Mouse (Mus musculus) MEL (cell line): ENCODE results near the gene Kptn. TPM values are rescaled to one million over a fixed set of nuclear protein-coding genes. Genes with fewer than 3 reads are reported as not detected.

Source experiments
- DNase-seq: peaks from one replicate; pipeline ENCODE4 v3.0.0; 2011; ENCODE audit warnings: low read depth, low spot score
- H3K27ac ChIP-seq: 2 replicates; pipeline ENCODE4 v1.5.1; 2012; ENCODE audit warnings: low read depth, mild to moderate bottlenecking, control low read depth, low read length, moderate library complexity; ENCODE audit not compliant: control insufficient read depth
- H3K27me3 ChIP-seq, 2 experiments: fragments of 150-350 bp in 1 of 2; sonication (generic) in 1 of 2; 2 replicates each; pipeline ENCODE4 v1.6.1; 2012; ENCODE audit warnings: low read length in 2 of 2, mild to moderate bottlenecking in 2 of 2, improper control_type of control experiment in 1 of 2, moderate library complexity in 1 of 2; ENCODE audit not compliant: insufficient read depth in 2 of 2, control insufficient read depth in 1 of 2
- H3K36me3 ChIP-seq, 2 experiments: 2 replicates each; pipeline ENCODE4 v1.6.1; 2012 to 2014; ENCODE audit warnings: low read length in 2 of 2, improper control_type of control experiment in 1 of 2, inconsistent platforms in 1 of 2, mild to moderate bottlenecking in 1 of 2; ENCODE audit not compliant: insufficient read depth in 2 of 2, control insufficient read depth in 1 of 2
- H3K4me1 ChIP-seq, 2 experiments: fragments of 150-350 bp in 1 of 2; sonication (generic) in 1 of 2; 2 replicates each; pipeline ENCODE4 v1.6.1; 2012; ENCODE audit warnings: low read length in 2 of 2, improper control_type of control experiment in 1 of 2, mild to moderate bottlenecking in 1 of 2; ENCODE audit not compliant: insufficient read depth in 2 of 2, control insufficient read depth in 1 of 2
- H3K4me3 ChIP-seq, 2 experiments: fragments of 150-350 bp in 1 of 2; sonication (generic) in 1 of 2; 2 replicates each; pipeline ENCODE4 v1.5.1; 2012; ENCODE audit warnings: low read depth in 2 of 2, low read length in 2 of 2, mild to moderate bottlenecking in 2 of 2, moderate library complexity in 2 of 2, control low read depth in 1 of 2, improper control_type of control experiment in 1 of 2; ENCODE audit not compliant: control insufficient read depth in 1 of 2, insufficient read depth in 1 of 2
- H3K79me2 ChIP-seq: 2 replicates; pipeline ENCODE4 v1.6.1; 2012; ENCODE audit warnings: mild to moderate bottlenecking, low read length, moderate library complexity; ENCODE audit not compliant: control insufficient read depth, poor library complexity, insufficient read depth
- H3K9ac ChIP-seq: 2 replicates; pipeline ENCODE4 v1.6.1; 2012; ENCODE audit warnings: low read depth, mild to moderate bottlenecking, control low read depth, low read length, moderate library complexity; ENCODE audit not compliant: control insufficient read depth, poor library complexity, severe bottlenecking
- H3K9me3 ChIP-seq: fragments of 150-350 bp; sonication (generic); replicated peaks from 2 replicates; pipeline ENCODE4 v1.6.1; 2012; ENCODE audit warnings: mild to moderate bottlenecking, low read length, improper control_type of control experiment, moderate library complexity; ENCODE audit not compliant: insufficient read depth
- BHLHE40 ChIP-seq: IDR thresholded peaks from 2 replicates; pipeline ENCODE4 v1.6.1; 2012; ENCODE audit warnings: low read depth, mild to moderate bottlenecking, inconsistent platforms, low read length, improper control_type of control experiment, borderline replicate concordance
- CHD1 ChIP-seq: IDR thresholded peaks from 2 replicates; pipeline ENCODE4 v1.6.1; 2012; ENCODE audit warnings: low read depth, mild to moderate bottlenecking, inconsistent platforms, low read length, improper control_type of control experiment
- CHD2 ChIP-seq: IDR thresholded peaks from 2 replicates; pipeline ENCODE4 v1.6.1; 2011; ENCODE audit warnings: low read length, improper control_type of control experiment
- CTCF ChIP-seq, 3 experiments: IDR thresholded peaks in 2 of 3; conservative IDR thresholded peaks in 1 of 3; 2 replicates each; pipeline ENCODE4 v1.5.1; 2011 to 2012; ENCODE audit warnings: low read length in 3 of 3, low read depth in 2 of 3, mild to moderate bottlenecking in 2 of 3, improper control_type of control experiment in 1 of 3, inconsistent platforms in 1 of 3, mixed read lengths in 1 of 3, moderate library complexity in 1 of 3; ENCODE audit not compliant: control insufficient read depth in 1 of 3, insufficient read depth in 1 of 3, poor library complexity in 1 of 3, severe bottlenecking in 1 of 3
- ETS1 ChIP-seq: IDR thresholded peaks from 2 replicates; pipeline ENCODE4 v1.6.1; 2012; ENCODE audit warnings: low read depth, mild to moderate bottlenecking, inconsistent platforms, low read length, improper control_type of control experiment, moderate library complexity
- GATA1 ChIP-seq: IDR thresholded peaks from 2 replicates; pipeline ENCODE4 v1.6.1; 2011; ENCODE audit warnings: low read depth, low read length, improper control_type of control experiment
- HCFC1 ChIP-seq: IDR thresholded peaks from 2 replicates; pipeline ENCODE4 v1.6.1; 2012; ENCODE audit warnings: low read depth, mild to moderate bottlenecking, inconsistent platforms, low read length, improper control_type of control experiment, moderate library complexity
- JUND ChIP-seq: IDR thresholded peaks from 2 replicates; pipeline ENCODE4 v1.6.1; 2011; ENCODE audit warnings: low read depth, mild to moderate bottlenecking, improper control_type of control experiment, low read length
- KAT2A ChIP-seq: conservative IDR thresholded peaks from 2 replicates; pipeline ENCODE4 v1.6.1; 2012; ENCODE audit warnings: low read depth, low read length, improper control_type of control experiment, inconsistent platforms
- MAZ ChIP-seq: IDR thresholded peaks from 2 replicates; pipeline ENCODE4 v1.6.1; 2012; ENCODE audit warnings: low read depth, mild to moderate bottlenecking, inconsistent platforms, low read length, improper control_type of control experiment
- MXI1 ChIP-seq: IDR thresholded peaks from 2 replicates; pipeline ENCODE4 v1.6.1; 2011; ENCODE audit warnings: mild to moderate bottlenecking, low read depth, low read length, improper control_type of control experiment
- MYB ChIP-seq: IDR thresholded peaks from 2 replicates; pipeline ENCODE4 v1.6.1; 2011; ENCODE audit warnings: mild to moderate bottlenecking, low read depth, low read length, improper control_type of control experiment
- MYC ChIP-seq: IDR thresholded peaks from 2 replicates; pipeline ENCODE4 v1.6.1; 2011; ENCODE audit warnings: low read depth, mild to moderate bottlenecking, low read length, improper control_type of control experiment, moderate library complexity
- RAD21 ChIP-seq: IDR thresholded peaks from 2 replicates; pipeline ENCODE4 v1.6.1; 2011; ENCODE audit warnings: mild to moderate bottlenecking, low read depth, low read length, improper control_type of control experiment
- SMC3 ChIP-seq: IDR thresholded peaks from 2 replicates; pipeline ENCODE4 v1.6.1; 2011; ENCODE audit warnings: low read depth, low read length, improper control_type of control experiment
- TBP ChIP-seq: IDR thresholded peaks from 2 replicates; pipeline ENCODE4 v1.8.0; 2011; ENCODE audit warnings: low read depth, low read length, improper control_type of control experiment
- UBTF ChIP-seq: IDR thresholded peaks from 2 replicates; pipeline ENCODE4 v1.6.1; 2012; ENCODE audit warnings: low read depth, mild to moderate bottlenecking, inconsistent platforms, low read length, improper control_type of control experiment, moderate library complexity, borderline replicate concordance; ENCODE audit not compliant: insufficient read depth
- USF1 ChIP-seq: IDR thresholded peaks from 2 replicates; pipeline ENCODE4 v1.6.1; 2014; ENCODE audit warnings: low read depth, mild to moderate bottlenecking, inconsistent platforms, low read length, improper control_type of control experiment, moderate library complexity
- ZKSCAN1 ChIP-seq: IDR thresholded peaks from 2 replicates; pipeline ENCODE4 v1.6.1; 2012; ENCODE audit warnings: low read depth, mild to moderate bottlenecking, inconsistent platforms, low read length, improper control_type of control experiment, moderate library complexity
- polyA plus RNA-seq, 2 experiments: library from polyadenylated mRNA; stranded (reverse) in 1 of 2; unstranded in 1 of 2; fragments of >175 nt in 1 of 2; fragments of >200 nt in 1 of 2; gene quantifications; 2 replicates each; pipeline versions ENCODE4 v1.2.1 to v1.2.4; 2012; ENCODE audit warnings: low replicate concordance in 2 of 2, low read depth in 1 of 2; ENCODE audit not compliant: insufficient read length in 2 of 2, insufficient read depth in 1 of 2, missing spikeins in 1 of 2
- total RNA-seq: library from RNA; depleted of rRNA; stranded (reverse); fragments of 300-350 nt; gene quantifications from 2 replicates; pipeline ENCODE4 v1.2.3, GENCODE M21; 2012

The Kptn gene
- total and polyA plus RNA-seq, 3 experiments = 17.8 to 19.6 TPM; not detected in 1

DNA sequence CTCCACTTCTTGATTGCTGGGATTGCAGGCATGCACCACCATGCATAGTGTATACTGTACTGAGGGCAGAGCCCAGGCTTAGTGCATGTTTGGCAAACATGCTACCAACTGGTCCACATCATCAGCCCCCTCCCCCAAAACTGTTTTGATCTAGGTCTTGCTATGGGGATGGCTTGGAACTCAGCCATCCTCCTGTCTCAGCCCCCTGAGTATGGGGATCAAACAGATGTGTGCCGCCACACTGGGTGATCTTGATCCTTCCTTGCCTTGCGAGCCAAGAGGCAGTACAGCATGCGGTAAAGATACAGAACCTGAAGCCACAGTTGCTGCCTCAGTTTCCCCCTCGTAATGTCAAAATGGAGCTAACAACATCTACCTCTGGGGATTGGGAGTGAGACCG is 9.2 kb downstream of the Kptn start:
- peaks cover 0 to 14% of the 10 kb centered on the region in 2 experiments; a peak in 2 of 4 replicates for H3K4me1 ChIP-seq
- no peak overlapping the region for H3K9ac ChIP-seq
- no peak overlapping the region for H3K27ac ChIP-seq
- H3K27me3 ChIP-seq = no peaks in the 10 kb centered on the region
- no peak for DNase-seq
- no peaks in the 10 kb centered on the region for H3K9me3 ChIP-seq
- H3K79me2 ChIP-seq = no peaks in the 10 kb centered on the region
- H3K36me3 ChIP-seq = no peaks in the 10 kb centered on the region
- TF ChIP-seq MYC (no peak), ZKSCAN1 (no peak), MXI1 (no peak), SMC3 (no peak), USF1 (no peak), ETS1 (no peak), MYB (no peak), JUND (no peak)
- no peak overlapping the region for H3K4me3 ChIP-seq

DNA sequence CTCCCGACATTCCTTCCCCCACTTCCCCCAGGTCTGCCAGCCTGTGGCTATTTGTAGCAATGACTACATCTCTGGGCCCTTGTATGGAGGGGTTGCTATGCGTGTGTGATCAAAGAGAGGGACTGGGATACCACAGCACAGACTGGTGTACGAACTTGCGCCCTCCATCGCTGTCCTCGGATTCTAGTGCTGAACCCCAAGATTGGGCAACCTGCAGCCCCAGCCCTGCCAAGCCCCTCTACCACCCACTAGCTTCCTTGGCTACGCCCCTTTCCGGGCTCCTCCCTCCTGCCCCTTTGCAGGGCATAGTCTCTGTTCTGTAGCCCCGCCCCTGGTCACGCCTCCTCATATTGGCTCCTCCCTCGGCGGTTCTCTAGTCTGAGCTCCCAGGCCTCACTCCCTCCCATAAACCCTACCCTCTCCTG is 9.7 kb downstream of the Kptn start, which contains the start of gene Slc8a2:
Gene Slc8a2, plus strand, starts transcription at position 406 of the 425 bp plus-strand sequence.
- Histone ChIP-seq H3K4me1 (peaks cover 0 to 14% of the 10 kb centered on the region in 2 experiments; a peak in 2 of 4 replicates), H3K9ac (no peak within 1 kb of the TSS), H3K27ac (no peak within 1 kb of the TSS), H3K4me3 (peak within 1 kb of the TSS; percentile 22 to 30; a peak in 2 of 4 replicates), H3K27me3 (no peaks in the 10 kb centered on the region), H3K9me3 (no peaks in the 10 kb centered on the region), H3K79me2 (no peaks in the 10 kb centered on the region), H3K36me3 (no peaks in the 10 kb centered on the region)
- peak; percentile 65 for DNase-seq
- TF ChIP-seq HCFC1 (no peak), SMC3 (no peak), CTCF (IDR thresholded peaks at IDR 0.05 in 2 of 3, conservative IDR thresholded peaks at IDR 0.05 in 1 of 3; ENCODE audit: control insufficient read depth in 1 of 3, insufficient read depth in 1 of 3, low read depth in 2 of 3, low read length in 3 of 3, poor library complexity in 1 of 3, severe bottlenecking in 1 of 3) (no peak), CHD1 (no peak), BHLHE40 (no peak), ETS1 (no peak), GATA1 (no peak), UBTF (no peak), MYC (no peak), MAZ (no peak), TBP (no peak), RAD21 (no peak), CHD2 (no peak), JUND (no peak), KAT2A (no peak)
